Mouse (Mus musculus): ENCODE measurements at regions not wholly inside any gene's neighbourhood (a gene's known extent, or its start where the extent isn't known, plus 50 kb on each side); places are given as distances from the start of the nearest gene placed in this dataset.

GRCm38 (mm10) chr4:71431245-71431929 lies 326.4 kb downstream of the Gm11232 start:
- TF ChIP-seq ZNF384 (IDR thresholded peaks at IDR 0.05; ENCODE audit: low read depth, low read length): no peak
- no peak for TF ChIP-seq GATA1 (IDR thresholded peaks at IDR 0.05; ENCODE audit: low read depth, low read length)
- no peak for TF ChIP-seq CTCF (IDR thresholded peaks at IDR 0.05 in 2 of 3, conservative IDR thresholded peaks at IDR 0.05 in 1 of 3; ENCODE audit: control insufficient read depth in 1 of 3, insufficient read depth in 1 of 3, low read depth in 2 of 3, low read length in 3 of 3, poor library complexity in 1 of 3, severe bottlenecking in 1 of 3)
- no peak for TF ChIP-seq POLR2A (IDR thresholded peaks at IDR 0.05; ENCODE audit: control insufficient read depth in 1 of 2, insufficient read depth in 1 of 2, low read depth in 1 of 2, low read length in 2 of 2, poor library complexity in 1 of 2)
- no peak for TF ChIP-seq ZKSCAN1 (IDR thresholded peaks at IDR 0.05; ENCODE audit: low read depth, low read length)
- no peak for TF ChIP-seq KAT2A (conservative IDR thresholded peaks at IDR 0.05; ENCODE audit: low read depth, low read length)
- TF ChIP-seq USF1 (IDR thresholded peaks at IDR 0.05; ENCODE audit: low read depth, low read length): no peak

All from MEL (cell line).